Mouse (Mus musculus): ENCODE results near the gene Nxn.

The Nxn gene

DNA sequence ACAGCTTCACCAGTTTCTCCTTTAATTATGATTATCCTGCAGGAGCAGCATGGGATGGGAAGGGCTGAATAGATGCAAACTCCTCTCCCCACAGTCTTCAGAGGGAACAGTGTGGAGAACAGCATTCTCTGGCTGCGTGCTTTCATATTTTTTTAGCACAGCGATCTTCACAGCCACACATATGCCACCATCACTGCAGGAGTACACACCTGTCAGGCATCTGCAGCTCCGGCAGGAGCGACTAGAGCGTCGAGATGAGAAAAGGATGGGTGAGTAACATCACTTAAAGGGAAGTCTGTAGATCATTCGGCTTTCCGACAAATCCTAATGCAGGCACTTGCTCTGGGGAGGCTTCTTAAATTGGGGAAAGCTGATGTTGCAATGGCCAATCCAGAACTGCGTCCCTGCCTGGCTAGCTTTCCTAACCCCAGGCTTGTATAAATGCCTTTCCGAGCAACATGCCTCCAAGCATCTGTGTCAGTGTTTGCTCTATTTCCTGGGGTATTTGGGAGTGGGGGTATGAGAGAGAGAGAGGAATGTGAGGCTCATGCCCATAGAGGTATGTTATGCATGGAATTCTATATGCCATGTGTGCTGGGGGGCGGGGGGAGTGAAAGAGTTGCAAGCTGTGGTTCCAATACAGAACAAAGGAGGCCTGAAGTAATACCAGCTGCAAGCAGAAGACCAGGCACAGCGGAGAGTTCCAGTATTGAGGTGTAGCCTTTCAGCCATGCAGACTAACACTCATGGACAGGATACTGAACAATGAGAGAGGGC lies 87.5 kb downstream of the Nxn start:
- in situ Hi-C loops (cut with MboI; ENCODE audit: unreplicated experiment in 2 of 2), result no loop called here

GRCm38 (mm10) chr11:76309868-76310267 lies 89.1 kb downstream of the Nxn start:
- in situ Hi-C loops (cut with MboI; ENCODE audit: unreplicated experiment in 2 of 2), result no loop called here

DNA sequence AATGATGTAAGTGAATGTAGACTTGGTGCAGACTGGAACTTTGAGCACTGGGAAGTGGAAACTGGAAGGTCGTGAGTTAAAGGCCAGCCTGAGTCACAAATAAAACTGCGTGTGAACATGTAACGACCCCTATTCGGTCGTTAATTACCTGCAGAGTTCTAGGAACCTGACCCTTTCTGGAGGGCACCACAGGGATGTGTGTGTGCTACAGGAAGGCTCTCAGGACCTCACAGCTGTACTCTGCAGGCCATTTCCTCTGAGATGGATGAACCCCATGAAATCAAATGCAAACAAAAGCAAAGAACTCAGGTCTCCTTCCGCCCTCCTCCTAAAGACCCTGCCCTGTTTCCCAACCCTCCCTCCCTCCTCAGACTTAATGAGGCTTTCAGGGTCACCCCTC lies 89.9 kb downstream of the Nxn start:
- in situ Hi-C loops (cut with MboI; ENCODE audit: unreplicated experiment in 2 of 2), result no loop called here

DNA sequence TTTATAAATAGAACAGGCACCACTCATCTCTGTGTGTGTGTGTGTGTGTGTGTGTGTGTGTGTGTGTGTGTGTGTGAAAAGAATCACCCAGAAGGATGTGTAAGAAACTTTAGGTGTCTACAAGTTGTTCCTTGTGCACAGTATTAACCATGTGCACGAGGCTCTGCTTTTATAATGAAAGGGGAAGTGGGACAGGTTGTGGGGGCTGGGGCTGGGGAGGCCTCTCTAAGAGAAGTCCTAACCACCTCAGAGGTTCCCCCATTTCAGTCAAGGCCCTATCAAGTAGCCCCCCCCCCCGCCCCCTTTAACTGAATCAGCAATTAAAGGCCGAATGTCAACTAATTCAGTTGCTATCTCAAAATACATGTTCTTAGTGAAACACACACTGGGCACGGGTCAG lies 92.2 kb downstream of the Nxn start:
- in situ Hi-C loops (cut with MboI; ENCODE audit: unreplicated experiment in 2 of 2), result no loop called here

DNA sequence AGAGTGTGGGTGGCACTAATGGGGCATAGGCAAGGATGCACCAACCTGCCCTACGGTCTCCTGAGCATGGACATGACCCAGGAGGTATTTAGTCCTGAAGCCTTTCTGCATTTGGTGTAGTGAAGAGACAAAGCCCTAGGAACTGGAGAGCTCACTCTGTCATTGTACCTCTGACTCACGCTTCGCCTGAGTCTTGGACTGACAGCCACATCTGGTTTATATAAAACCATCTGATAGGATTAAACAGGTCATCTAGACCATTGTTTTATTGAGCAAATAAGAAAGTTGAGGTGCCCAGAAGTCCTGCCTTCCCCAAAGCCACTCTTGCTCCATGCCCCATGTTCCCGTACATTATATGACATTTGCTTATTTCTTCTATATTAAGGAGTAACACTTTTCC lies 93.4 kb downstream of the Nxn start:
- in situ Hi-C loops (cut with MboI; ENCODE audit: unreplicated experiment in 2 of 2), result no loop called here

DNA sequence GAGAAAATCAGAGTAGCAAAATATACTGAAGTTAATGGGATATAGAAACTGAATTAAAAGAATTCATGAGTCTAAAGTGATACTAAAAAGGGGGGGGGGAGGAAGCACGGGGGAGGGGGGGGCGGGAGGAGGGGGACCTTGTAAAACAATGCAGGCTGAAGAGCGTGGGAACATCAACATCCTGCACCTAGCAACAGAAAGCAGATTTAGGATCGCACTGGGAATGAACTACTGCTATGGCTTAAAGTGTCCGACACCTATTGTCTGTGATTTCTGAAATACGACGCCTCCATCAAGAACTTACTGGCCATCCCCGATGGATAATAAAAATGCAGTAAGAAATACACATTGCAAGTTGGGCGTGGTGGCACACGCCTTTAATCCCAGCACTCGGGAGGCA lies 95.6 kb downstream of the Nxn start:
- in situ Hi-C loops (cut with MboI; ENCODE audit: unreplicated experiment in 2 of 2), result no loop called here

- in situ Hi-C loops (cut with MboI; ENCODE audit: unreplicated experiment in 2 of 2), result no loop called here
These were observed 98.1 kb downstream of the Nxn start for GRCm38 (mm10) chr11:76300862-76301261.

DNA sequence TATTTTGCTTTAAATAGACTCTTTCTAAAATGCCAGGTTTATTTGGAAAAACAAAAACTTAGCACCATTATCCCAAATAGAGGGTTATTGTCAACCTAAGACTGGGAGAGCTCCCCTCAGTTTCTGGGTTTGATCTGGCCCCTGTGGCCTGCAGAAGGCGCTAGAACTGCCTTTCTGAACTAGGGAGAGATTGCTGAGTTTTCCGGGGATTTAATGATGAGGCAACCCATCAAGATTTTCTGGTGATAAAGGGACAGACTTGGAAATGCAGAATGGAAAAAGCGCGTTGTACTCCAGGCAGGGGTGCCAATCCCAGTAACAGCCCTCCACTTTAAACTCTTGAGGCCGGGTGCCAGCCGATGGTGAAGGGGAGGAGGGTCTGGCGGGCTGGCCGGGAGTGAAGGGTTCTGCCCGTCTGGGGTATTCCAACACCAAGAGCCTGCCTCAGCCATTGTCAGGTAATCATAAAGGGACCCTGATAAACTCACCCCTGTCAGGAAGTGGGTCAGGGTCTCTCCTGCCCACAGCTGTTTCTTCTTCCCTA lies 100.4 kb downstream of the Nxn start:
- in situ Hi-C loops (cut with MboI; ENCODE audit: unreplicated experiment in 2 of 2), result no loop called here

- in situ Hi-C loops (cut with MboI; ENCODE audit: unreplicated experiment in 2 of 2), result no loop called here
These were observed 101.7 kb downstream of the Nxn start for GRCm38 (mm10) chr11:76297252-76297651.

- in situ Hi-C loops (cut with MboI; ENCODE audit: unreplicated experiment in 2 of 2), result no loop called here
These were observed 104.1 kb downstream of the Nxn start for GRCm38 (mm10) chr11:76294836-76295235.

GRCm38 (mm10) chr11:76294078-76294477 lies 104.9 kb downstream of the Nxn start:
- in situ Hi-C loops (cut with MboI; ENCODE audit: unreplicated experiment in 2 of 2), result no loop called here

- in situ Hi-C loops (cut with MboI; ENCODE audit: unreplicated experiment in 2 of 2), result no loop called here
These were observed 106.1 kb downstream of the Nxn start for GRCm38 (mm10) chr11:76292831-76293230.

GRCm38 (mm10) chr11:76292398-76292797 lies 106.5 kb downstream of the Nxn start:
- in situ Hi-C loops (cut with MboI; ENCODE audit: unreplicated experiment in 2 of 2), result no loop called here

DNA sequence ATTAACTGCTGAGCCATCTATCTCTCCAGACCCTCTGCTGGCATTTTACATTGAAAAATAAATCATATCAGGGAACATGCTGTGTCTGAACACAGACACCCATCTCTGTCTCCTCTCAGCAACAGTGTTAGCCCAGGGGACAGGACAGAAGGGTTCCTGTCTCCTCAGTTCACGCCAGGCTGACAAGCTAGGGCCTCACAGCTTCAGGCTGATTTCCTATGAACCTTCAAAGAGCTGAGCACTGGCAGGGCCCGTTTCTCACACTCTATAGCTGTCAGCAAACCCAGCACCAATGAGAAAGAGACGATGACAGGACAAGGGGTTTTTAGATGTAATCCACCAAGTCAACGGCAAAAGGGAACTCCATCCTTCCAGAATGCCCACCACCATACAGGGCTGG lies 107.0 kb downstream of the Nxn start:
- in situ Hi-C loops (cut with MboI; ENCODE audit: unreplicated experiment in 2 of 2), result no loop called here

DNA sequence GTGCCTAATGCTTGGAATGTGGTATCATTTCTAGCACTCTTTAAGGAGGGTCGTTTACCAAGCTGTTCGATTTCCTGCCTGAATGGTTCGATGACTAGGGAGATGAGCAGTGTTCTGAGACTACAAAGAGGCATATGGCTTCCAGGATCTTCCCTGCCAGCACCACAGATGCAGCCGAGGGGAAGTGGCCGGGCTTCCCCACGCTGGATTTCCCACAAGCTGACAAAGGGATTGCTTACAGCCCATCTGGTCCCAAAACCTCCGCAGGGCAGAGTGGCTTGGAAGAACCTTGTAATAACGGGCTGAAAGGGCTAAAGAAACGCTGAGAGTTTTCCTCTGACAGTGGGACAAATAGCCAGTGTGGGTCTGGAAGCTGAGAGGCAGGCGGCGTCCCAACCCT lies 108.6 kb downstream of the Nxn start:
- in situ Hi-C loops (cut with MboI; ENCODE audit: unreplicated experiment in 2 of 2), result no loop called here

DNA sequence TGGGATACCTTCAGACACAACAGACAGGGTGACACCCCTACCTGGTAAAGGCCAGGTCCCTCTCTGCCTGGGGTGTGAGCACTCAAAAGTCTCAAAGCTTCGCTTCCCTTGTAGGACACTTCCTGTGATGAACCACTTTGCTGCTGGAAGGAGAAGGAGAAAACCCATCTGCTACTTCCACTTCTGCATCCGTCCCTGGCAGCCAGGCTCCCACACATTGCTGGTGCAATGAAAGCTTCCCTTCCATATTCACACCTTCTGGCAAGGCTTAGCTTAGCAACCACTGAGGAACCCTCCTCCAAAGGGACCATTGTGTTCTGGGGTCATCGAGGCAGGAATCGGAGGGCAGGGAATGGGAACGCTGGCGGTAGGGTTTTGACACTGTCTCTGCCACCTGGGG lies 110.3 kb downstream of the Nxn start:
- in situ Hi-C loops (cut with MboI; ENCODE audit: unreplicated experiment in 2 of 2), result no loop called here

DNA sequence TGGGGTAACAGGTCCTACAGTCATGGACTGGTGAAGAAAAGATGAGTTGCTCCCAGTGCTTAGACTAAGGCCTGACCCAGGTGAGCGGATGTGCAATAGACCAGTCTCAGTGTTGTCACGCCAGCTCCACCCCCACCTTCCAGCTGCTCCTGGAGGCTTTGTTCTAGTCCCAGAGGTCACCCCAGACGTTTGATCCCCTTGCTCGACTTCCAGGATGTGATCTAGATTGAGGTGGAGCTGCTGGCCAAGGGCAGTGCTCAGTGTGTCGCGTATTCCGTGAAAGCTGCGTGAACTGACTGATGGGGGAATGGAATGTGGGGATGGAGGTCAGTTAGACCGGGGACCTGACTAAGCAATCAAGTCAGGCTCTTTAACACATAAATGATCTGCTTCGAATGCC lies 111.6 kb downstream of the Nxn start:
- in situ Hi-C loops (cut with MboI; ENCODE audit: unreplicated experiment in 2 of 2), result no loop called here

DNA sequence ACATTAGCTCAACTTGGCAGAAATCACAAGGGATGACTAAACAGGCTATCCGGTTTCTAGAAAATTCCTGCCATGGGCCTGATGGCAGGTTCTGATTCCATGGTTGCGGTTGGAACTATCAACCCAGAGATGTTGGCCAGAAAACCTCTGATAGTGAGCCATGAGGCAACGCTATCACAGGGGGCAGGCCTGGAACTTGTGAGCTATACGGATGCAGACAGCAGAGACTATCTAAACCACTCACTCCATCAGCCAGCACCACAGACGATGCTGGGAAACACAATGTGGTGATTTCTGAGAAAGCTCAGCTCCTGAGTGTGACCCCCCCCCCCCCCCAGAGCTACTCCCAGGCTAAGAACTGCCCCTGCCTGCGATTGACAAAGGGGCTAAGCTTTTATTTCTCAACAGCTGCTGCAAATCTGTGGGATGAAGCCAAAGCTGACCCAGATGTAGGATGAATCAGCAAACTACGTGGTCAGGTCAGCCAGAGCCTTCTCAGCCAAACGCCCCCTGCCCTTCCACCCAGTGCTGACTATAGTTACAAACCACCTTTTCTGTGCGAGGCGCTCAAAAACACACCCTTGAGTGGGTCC lies 112.3 kb downstream of the Nxn start:
- in situ Hi-C loops (cut with MboI; ENCODE audit: unreplicated experiment in 2 of 2), result no loop called here

DNA sequence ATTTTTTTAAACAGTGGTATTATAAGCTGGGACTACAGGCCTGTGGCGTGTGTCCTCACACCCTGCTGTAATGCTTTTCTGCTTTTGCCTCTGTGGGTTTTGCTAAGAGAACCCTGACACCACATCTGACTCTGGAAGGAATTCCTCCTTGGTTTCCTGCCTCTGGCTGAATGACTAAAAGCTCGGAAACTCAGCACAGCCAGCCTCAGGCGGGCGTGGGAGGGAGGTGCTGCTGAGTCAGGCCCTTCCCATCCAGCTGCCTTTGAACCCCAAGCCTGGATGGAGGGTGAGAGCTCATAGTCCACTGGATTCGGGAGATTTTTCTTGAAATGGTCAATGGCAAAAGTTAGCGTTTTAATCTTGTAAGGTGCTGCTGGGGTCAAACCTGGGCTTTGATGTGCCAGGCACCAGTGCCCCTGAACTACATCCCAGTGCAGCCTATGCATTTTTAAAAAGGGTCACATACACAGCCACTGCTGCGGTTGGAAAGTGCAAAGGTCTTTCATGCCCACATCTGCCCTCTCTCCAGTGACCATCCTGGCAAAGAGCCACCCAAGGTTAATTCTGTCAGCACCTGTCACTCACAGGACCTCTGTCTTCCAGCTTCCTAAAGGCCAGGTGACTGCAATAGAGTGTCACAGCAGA lies 113.4 kb downstream of the Nxn start:
- in situ Hi-C loops (cut with MboI; ENCODE audit: unreplicated experiment in 2 of 2), result no loop called here

DNA sequence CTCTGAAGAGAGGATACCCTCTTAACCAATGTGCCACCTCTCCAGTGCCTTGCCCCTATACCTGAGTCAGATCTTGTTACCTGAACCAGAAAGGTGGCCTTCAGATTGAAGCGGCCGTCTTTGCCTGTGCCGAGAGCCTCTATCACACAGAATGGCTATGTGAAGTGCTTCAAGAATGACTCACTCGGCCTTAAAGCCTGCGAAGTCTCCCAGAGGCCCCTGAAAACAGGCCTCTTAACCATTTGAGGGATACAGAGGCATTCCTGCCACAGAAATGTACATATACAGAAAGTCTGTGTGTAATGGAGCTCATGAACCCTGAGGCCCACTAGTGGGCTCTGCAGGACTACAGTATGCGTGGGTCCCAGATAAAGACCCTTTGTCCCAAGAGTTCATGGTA lies 115.1 kb downstream of the Nxn start:
- in situ Hi-C loops (cut with MboI; ENCODE audit: unreplicated experiment in 2 of 2), result no loop called here

DNA sequence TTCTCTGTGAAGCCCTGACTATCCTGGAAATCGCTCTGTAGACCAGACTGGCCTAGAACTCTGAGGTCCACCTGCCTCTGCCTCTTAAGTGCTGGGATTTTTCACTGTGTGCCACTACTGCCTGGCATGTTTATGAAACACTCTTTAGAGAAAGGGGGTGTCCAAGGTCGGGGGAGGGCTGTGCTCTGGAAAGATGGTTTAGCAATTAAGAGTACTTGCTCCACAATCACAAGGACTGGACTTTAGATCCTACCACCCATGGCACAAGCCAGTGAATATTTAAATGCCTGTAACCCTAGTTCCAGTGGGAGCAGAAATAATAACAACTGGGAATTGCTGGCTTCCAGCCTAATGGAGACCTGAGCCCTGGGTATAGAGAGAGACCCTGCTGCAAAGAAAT lies 119.0 kb downstream of the Nxn start:
- in situ Hi-C loops (cut with MboI; ENCODE audit: unreplicated experiment in 2 of 2), result no loop called here

Measured in v-Abl transformed pro-B cells (cell line).